Mouse (Mus musculus) liver, postnatal 0 days (tissue): Measurements from ENCODE around the gene Mecom.

Experiments used
- CTCF ChIP-seq: sonication (generic); IDR thresholded peaks from 2 replicates; pipeline ENCODE4 v1.5.1; 2016; ENCODE audit warnings: antibody characterized with exemption, low read depth
- EP300 ChIP-seq: IDR thresholded peaks from 2 replicates; pipeline ENCODE4 v1.6.1; 2016; ENCODE audit warnings: antibody characterized with exemption, low read depth, mild to moderate bottlenecking

DNA sequence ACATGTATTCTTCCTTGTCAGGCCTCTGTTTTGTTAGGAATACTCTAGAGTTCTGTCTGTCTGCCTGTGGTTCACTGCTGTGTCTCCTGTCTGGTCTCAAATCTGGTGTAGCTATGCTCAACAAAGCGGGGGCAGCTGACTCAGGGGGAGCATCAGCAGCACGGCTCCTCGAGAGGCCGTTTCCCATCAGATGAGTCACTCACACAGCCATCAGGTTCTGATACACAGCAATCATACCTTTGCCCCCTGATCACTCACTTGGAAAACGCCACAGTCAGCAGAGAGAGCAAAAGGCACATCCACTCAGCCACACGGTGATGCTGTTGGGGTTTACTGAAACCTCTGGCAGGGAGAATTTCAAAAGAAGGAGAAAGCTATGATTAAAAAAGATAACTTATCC is 5.9 kb upstream of the Mecom start:
- no peak for TF ChIP-seq CTCF
- no peak for TF ChIP-seq EP300
